Comparison of ENCODE assay signal across 13 mouse cellular contexts in genomic region chr10:84638382-84638781, GRCm38 (mm10).
"Had no signal": no experiment of that assay in that cellular context is flagged by ENCODE, and none has a peak within 500 bp of the region (broad histone marks: within the 10 kb centered on the region; RNA-seq: fewer than 3 reads in every experiment).

No protein-coding gene starts in this region.

- H3K4me2 ChIP-seq: lung, embryonic 15.5 days; midbrain, embryonic 11.5 days; midbrain, embryonic 15.5 days; neural tube, embryonic 13.5 days had no signal

- H3K9ac ChIP-seq: lung, embryonic 15.5 days; midbrain, embryonic 15.5 days; neural tube, embryonic 13.5 days had no signal

- H3K27me3 ChIP-seq: lung, embryonic 15.5 days; megakaryocyte, embryonic 14.5 days; midbrain, embryonic 15.5 days; neural tube, embryonic 13.5 days had no signal

- H3K4me1 ChIP-seq: limb, embryonic 10.5 days; lung, embryonic 15.5 days; midbrain, embryonic 15.5 days had no signal

- H3K9me3 ChIP-seq: limb, embryonic 10.5 days; lung, embryonic 15.5 days; megakaryocyte, embryonic 14.5 days; midbrain, embryonic 15.5 days; neural tube, embryonic 13.5 days had no signal

- H3K4me3 ChIP-seq: left cerebral cortex, adult 2 months; limb, embryonic 10.5 days; lung, embryonic 15.5 days; megakaryocyte, embryonic 14.5 days; midbrain, embryonic 15.5 days; neural tube, embryonic 13.5 days had no signal

- H3K27ac ChIP-seq: left cerebral cortex, adult 2 months; limb, embryonic 10.5 days; lung, embryonic 15.5 days; macrophage; midbrain, embryonic 15.5 days; neural tube, embryonic 13.5 days; stomach, postnatal 0 days had no signal

- ATAC-seq: midbrain, embryonic 15.5 days had no signal

- DNase-seq: kidney, postnatal 25 days; lung, postnatal 14 days; right cerebral cortex, postnatal 14 days; thymus, postnatal 4 days had no signal
